Mouse (Mus musculus) layer of hippocampus, adult 9-10 months (tissue): ENCODE results near the gene Nrgn.

Source experiments
- DNase-seq: peaks from one replicate; pipeline ENCODE4 v3.0.0; 2022; ENCODE audit warnings: low spot score

Gene Nrgn

GRCm38 (mm10) chr9:37554838-37555748, 2.4 kb upstream of the Nrgn start, which contains the start of gene Siae:
Gene Siae, plus strand, starts transcription at chr9:37555698.
- no peak for DNase-seq

GRCm38 (mm10) chr9:37554279-37554678, 1.6 kb upstream of the Nrgn start:
- no peak for DNase-seq

- DNase-seq: no peak
Observed at GRCm38 (mm10) chr9:37551751-37552531, 763 bp downstream of the Nrgn start.

GRCm38 (mm10) chr9:37550435-37550834, 2.3 kb downstream of the Nrgn start:
- no peak for DNase-seq

- no peak for DNase-seq
Observed at GRCm38 (mm10) chr9:37546889-37547288, 5.8 kb downstream of the Nrgn start.

GRCm38 (mm10) chr9:37545847-37546452, 6.8 kb downstream of the Nrgn start:
- DNase-seq: no peak

GRCm38 (mm10) chr9:37545166-37545610, 7.5 kb downstream of the Nrgn start:
- DNase-seq: no peak

GRCm38 (mm10) chr9:37544447-37545165, 8.1 kb downstream of the Nrgn start:
- no peak for DNase-seq

GRCm38 (mm10) chr9:37543869-37544440, 8.7 kb downstream of the Nrgn start:
- no peak for DNase-seq

GRCm38 (mm10) chr9:37541851-37542642, 10.7 kb downstream of the Nrgn start:
- DNase-seq: no peak

GRCm38 (mm10) chr9:37540701-37541575, 11.8 kb downstream of the Nrgn start:
- no peak for DNase-seq

GRCm38 (mm10) chr9:37540226-37540625, 12.5 kb downstream of the Nrgn start:
- no peak for DNase-seq

- DNase-seq: no peak
Observed at GRCm38 (mm10) chr9:37539170-37540025, 13.3 kb downstream of the Nrgn start, which contains the start of gene Vsig2. Gene Vsig2, plus strand, starts transcription at chr9:37539255.

GRCm38 (mm10) chr9:37537658-37538250, 14.9 kb downstream of the Nrgn start:
- DNase-seq: no peak

- no peak for DNase-seq
Observed at GRCm38 (mm10) chr9:37536851-37537250, 15.9 kb downstream of the Nrgn start.

GRCm38 (mm10) chr9:37530888-37531705, 21.6 kb downstream of the Nrgn start:
- no peak for DNase-seq
